Mouse (Mus musculus) adrenal gland, postnatal 0 days (tissue): ENCODE data around the gene Mrm2. TPM values are rescaled to one million over a fixed set of nuclear protein-coding genes. Genes with fewer than 3 reads are reported as not detected.

ENCODE experiments used
- polyA plus RNA-seq: library from polyadenylated mRNA; unstranded; fragments of >200 nt; fragmentation: Nextera tagmentation; extraction: Ambion mirVana; gene quantifications from 2 replicates; pipeline ENCODE4 v1.2.1, GENCODE M21; 2015

The Mrm2 gene
- polyA plus RNA-seq: 24.9 and 27.7 TPM in 2 replicates

DNA sequence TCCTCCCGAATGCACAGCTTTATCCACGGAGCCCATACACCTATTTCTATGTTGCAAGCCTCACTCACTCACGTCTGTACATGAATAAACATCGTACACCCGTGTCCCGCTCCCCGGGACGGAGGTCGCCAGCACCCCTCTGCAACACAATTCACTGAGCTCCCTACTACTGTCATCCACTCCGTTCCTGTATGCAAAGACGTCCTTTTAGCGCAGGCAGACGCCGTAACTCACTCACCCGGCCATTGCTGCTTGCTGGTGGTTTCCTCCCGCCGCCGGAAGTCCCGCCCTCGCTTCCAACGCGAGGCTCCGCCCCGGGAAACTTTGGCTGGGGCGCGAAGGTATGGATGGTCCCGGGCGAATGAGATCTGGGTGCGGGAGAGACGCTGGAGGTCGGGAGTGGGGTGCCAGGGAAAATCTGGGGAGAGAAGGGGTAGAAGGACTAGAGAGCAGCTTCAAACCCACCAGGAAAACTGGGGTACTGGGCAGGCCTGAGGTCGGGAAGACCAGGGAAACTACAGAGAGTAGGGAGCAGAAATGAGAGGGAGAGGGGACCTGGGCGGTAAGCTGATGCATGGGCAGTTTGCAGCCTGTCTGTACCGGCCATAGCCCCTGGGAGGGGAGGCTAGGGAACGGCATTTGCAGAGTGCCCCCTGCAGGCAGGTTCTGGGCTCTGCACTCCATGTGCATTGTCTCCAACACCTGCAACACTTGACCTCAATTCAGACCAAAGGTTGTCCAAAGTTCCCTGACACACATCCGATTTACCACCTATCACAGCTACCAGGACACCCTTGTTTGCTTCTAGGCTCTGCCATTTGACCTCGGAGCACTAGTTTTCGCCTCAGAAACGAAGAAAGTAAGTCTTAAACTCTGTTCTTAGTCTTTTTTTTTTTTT is at the start of gene Mrm2:
Mrm2 (minus strand) TSS at position 284 of the 898 bp plus-strand sequence.

GRCm38 (mm10) chr5:140321042-140321755 is 10.5 kb downstream of the Mrm2 start, which contains the start of the genes Mad1l1 and Nudt1:
Mad1l1 (minus strand) TSS chr5:140321552.
Nudt1 (plus strand) TSS chr5:140321656.

Other genes with a start within 250 kb of the Mrm2 start
- gene Mad1l1, start 10.3 kb downstream of the Mrm2 start, polyA plus RNA-seq: 13.4 and 20.0 TPM in 2 replicates
- gene Nudt1, start 10.2 kb downstream of the Mrm2 start, polyA plus RNA-seq: 42.6 and 44.9 TPM in 2 replicates
- gene Snx8, start 57.4 kb upstream of the Mrm2 start, polyA plus RNA-seq: 16.3 and 16.6 TPM in 2 replicates
- gene Eif3b, start 87.4 kb upstream of the Mrm2 start, polyA plus RNA-seq: 68.2 and 81.5 TPM in 2 replicates
- 0.08 TPM in 1 of 2 replicates, not detected in the other for gene Gm4869, start 113.7 kb upstream of the Mrm2 start, polyA plus RNA-seq
- gene Chst12, start 173.7 kb upstream of the Mrm2 start, polyA plus RNA-seq: 12.0 and 14.4 TPM in 2 replicates
- not detected in 2 replicates for gene Grifin, start 233.2 kb upstream of the Mrm2 start, polyA plus RNA-seq